Mouse (Mus musculus) cerebellum, adult 2 months (tissue): ENCODE results near the gene Calhm3. TPM values are rescaled to one million over a fixed set of nuclear protein-coding genes. Genes with fewer than 3 reads are reported as not detected.

Experiments used
- DNase-seq, 2 experiments: peaks; one replicate each; pipeline ENCODE4 v3.0.0; 2021
- H3K27ac ChIP-seq: fragments of 200-500 bp; 2 replicates; pipeline ENCODE4 v1.5.1; 2012; ENCODE audit warnings: low read length, control low read depth, inconsistent platforms; ENCODE audit not compliant: insufficient read depth
- H3K27me3 ChIP-seq: fragments of 200-500 bp; 2 replicates; pipeline ENCODE4 v1.6.1; 2012; ENCODE audit warnings: inconsistent platforms, mild to moderate bottlenecking, low read length, moderate library complexity; ENCODE audit not compliant: control insufficient read depth, insufficient read depth
- H3K4me1 ChIP-seq: fragments of 200-500 bp; 2 replicates; pipeline ENCODE4 v1.6.1; 2011; ENCODE audit warnings: low read length; ENCODE audit not compliant: control insufficient read depth, insufficient read depth
- H3K4me3 ChIP-seq: fragments of 200-500 bp; replicated peaks from 2 replicates; pipeline ENCODE3; 2011; ENCODE audit warnings: mild to moderate bottlenecking, low read depth, low read length, control low read depth; ENCODE audit not compliant: insufficient read depth
- CTCF ChIP-seq: fragments of 200-500 bp; IDR thresholded peaks from 2 replicates; pipeline ENCODE4 v1.5.1; 2011; ENCODE audit warnings: low read depth, mild to moderate bottlenecking, control low read depth, low read length, moderate library complexity, borderline replicate concordance; ENCODE audit not compliant: insufficient read depth
- POLR2A ChIP-seq: fragments of 200-500 bp; IDR thresholded peaks from 2 replicates; pipeline ENCODE4 v1.6.1; 2011; ENCODE audit warnings: low read length, control low read depth, borderline replicate concordance; ENCODE audit not compliant: insufficient read depth
- whole genome bisulfite sequencing: fragments of 180-500 bp; shearing (Covaris S2); methylation state at CpG from one replicate; pipeline ENCODE4 v1.1.7; 2018; 5-methylcytosine and 5-hydroxymethylcytosine counted together
- polyA plus RNA-seq: library from polyadenylated mRNA; depleted of rRNA; stranded (reverse); fragments of >200 nt; gene quantifications from 2 replicates; pipeline ENCODE4 v1.2.3, GENCODE M21; 2012

Gene Calhm3
- polyA plus RNA-seq, 1 experiment, result not detected

DNA sequence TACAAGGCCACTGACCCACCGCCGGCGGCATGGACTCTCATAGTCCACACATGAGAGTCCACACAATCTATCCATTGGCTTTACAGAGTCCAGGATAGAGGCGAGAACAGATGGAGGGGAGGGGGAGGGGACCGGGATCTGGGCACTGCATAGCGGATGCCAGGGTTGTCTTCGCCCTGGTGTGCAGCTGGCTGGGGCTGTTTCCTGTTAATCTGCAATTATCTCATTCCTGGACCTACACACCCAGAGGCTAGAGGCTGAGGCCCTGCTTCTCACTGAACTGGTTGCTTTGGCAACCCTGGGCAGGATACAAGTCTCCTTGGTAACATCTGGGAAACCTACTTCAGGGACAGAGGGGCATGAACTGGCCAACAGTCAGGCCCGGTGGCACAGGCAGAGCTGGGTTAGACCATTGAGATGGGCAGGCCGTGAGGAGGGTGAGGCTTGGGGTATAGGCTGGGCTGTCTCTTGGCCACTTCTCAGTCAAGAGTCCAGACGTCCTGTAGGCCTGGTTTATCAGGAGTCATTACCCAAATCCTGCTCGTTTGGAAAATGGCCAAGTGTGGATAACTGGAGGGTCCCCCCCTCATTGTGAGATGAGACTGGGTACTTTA, 31.1 kb upstream of the Calhm3 start:
- no peak overlapping the region for H3K4me3 ChIP-seq
- peak overlapping the region; percentile 91 for H3K27ac ChIP-seq
- peaks cover 52% of the 10 kb centered on the region for H3K4me1 ChIP-seq
- peak; percentile 63 to 81 for DNase-seq
- H3K27me3 ChIP-seq, result no peaks in the 10 kb centered on the region
- no peak for TF ChIP-seq POLR2A
- TF ChIP-seq CTCF, result no peak
- 11% methylated on average over 11 of the region's 11 CpGs for WGBS

DNA sequence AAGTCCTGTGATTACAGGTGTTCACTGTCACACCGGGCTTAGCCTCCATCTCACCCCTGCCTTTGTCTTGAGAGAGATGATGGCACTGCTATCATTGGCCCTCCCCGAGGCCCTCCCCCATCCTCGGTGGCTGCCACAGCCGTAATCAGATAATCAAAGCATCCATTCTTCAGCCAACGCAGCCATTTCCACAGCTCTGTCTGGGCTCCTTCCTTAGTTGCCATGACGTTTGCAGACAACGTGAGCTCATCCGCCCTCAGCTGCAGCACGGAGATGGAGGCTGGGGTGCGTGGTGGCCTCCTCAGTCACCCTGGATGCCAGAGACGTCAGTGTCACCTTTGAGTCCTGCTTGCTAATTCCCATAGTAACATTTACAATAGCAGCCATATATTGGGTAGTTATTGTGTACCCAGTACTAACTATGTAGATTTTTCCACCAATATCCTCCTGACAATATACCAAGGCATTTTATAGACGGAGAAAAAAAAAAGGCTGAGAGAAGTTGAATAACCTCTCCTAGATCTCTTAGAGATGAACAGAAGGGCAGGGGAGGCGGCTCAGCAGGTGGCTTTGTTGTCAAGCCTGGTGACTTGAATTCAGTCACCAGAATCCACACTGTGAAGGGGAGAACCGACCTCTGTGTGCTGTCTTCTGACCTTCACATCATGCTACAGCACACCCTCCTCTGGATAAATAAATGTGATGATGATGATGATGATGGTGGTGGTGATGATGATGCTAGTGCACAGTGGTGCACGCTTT, 29.1 kb upstream of the Calhm3 start:
- H3K27ac ChIP-seq, result peak overlapping the region; percentile 30
- peaks cover 45% of the 10 kb centered on the region for H3K4me1 ChIP-seq
- H3K27me3 ChIP-seq, result no peaks in the 10 kb centered on the region
- 27% methylated on average over 15 of the region's 15 CpGs for WGBS
- no peak for TF ChIP-seq CTCF
- no peak for TF ChIP-seq POLR2A
- peak in 1 of 2 experiments; percentile 63 for DNase-seq
- no peak overlapping the region for H3K4me3 ChIP-seq

DNA sequence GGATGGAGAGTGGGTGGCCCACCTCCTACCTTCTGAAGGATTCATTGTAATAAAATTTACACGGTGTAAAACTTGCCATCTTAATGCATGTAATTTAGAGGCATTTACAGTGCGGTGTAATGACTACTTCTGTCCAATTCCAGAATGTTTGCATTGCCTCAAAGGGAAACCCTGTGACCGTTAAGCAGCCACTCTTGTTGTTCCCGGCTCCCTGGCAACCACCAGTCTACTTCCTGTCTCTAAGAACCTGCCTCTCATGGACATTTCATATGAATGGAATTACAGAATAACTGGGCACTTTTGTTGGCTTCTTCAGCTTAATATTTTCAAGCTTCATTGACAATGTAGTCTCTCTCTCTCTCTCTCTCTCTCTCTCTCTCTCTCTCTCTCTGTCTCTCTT, 27.2 kb upstream of the Calhm3 start:
- no peak overlapping the region for H3K27ac ChIP-seq
- no peak for TF ChIP-seq POLR2A
- no peak for TF ChIP-seq CTCF
- H3K27me3 ChIP-seq, result no peaks in the 10 kb centered on the region
- 64% methylated on average over 4 of the region's 4 CpGs for WGBS
- no peak overlapping the region for H3K4me3 ChIP-seq
- DNase-seq, result peak in 1 of 2 experiments; percentile 3
- peaks cover 38% of the 10 kb centered on the region for H3K4me1 ChIP-seq

DNA sequence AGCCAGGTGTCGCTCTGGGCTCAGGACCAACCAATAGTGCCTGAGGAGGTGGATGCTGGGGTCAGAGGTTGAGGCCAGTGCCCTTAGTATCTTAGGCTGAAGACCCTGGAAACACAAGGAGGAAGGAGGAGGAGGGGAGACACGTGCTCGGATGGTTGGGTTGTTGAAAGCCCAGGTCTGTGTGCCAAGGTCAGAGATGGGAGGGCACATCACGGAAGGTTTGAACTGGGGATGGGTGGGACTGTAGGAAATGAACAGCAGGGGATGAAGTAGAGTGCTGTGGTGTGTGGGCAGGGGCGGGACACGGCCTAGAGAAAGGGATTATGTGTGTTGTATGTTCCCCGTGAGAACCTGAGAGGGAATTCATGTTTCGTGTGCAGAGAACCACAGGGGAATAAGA, 26.7 kb upstream of the Calhm3 start:
- Histone ChIP-seq H3K4me3 (no peak overlapping the region), H3K27ac (0 out of 2 replicates have a peak overlapping the region, but pooled peaks have one; percentile 19), H3K27me3 (no peaks in the 10 kb centered on the region), H3K4me1 (peaks cover 33% of the 10 kb centered on the region)
- WGBS, result 58% methylated on average over 8 of the region's 8 CpGs
- TF ChIP-seq POLR2A, result no peak
- no peak for TF ChIP-seq CTCF
- peak; percentile 16 to 20 for DNase-seq

- Histone ChIP-seq H3K27ac (peak overlapping the region; percentile 30), H3K4me1 (peaks cover 7% of the 10 kb centered on the region), H3K4me3 (peak overlapping the region; percentile 92), H3K27me3 (no peaks in the 10 kb centered on the region)
- DNase-seq, result peak in 1 of 2 experiments; percentile 55
- WGBS, result 11% methylated on average over 8 of the region's 8 CpGs
- TF ChIP-seq POLR2A (no peak), CTCF (no peak)
These were observed 22.4 kb upstream of the Calhm3 start for GRCm38 (mm10) chr19:47180011-47180410.

GRCm38 (mm10) chr19:47179272-47179809, 21.8 kb upstream of the Calhm3 start:
- H3K4me3 ChIP-seq, result peak overlapping the region; percentile 92
- DNase-seq, result peak; percentile 76 to 77
- H3K27me3 ChIP-seq, result no peaks in the 10 kb centered on the region
- peaks cover 6% of the 10 kb centered on the region for H3K4me1 ChIP-seq
- TF ChIP-seq CTCF, result no peak
- TF ChIP-seq POLR2A, result peak; percentile 29; the same call in 1 of the 2 replicates
- WGBS, result under 1% methylated on average over 42 of the region's 42 CpGs
- H3K27ac ChIP-seq, result peak overlapping the region; percentile 30

DNA sequence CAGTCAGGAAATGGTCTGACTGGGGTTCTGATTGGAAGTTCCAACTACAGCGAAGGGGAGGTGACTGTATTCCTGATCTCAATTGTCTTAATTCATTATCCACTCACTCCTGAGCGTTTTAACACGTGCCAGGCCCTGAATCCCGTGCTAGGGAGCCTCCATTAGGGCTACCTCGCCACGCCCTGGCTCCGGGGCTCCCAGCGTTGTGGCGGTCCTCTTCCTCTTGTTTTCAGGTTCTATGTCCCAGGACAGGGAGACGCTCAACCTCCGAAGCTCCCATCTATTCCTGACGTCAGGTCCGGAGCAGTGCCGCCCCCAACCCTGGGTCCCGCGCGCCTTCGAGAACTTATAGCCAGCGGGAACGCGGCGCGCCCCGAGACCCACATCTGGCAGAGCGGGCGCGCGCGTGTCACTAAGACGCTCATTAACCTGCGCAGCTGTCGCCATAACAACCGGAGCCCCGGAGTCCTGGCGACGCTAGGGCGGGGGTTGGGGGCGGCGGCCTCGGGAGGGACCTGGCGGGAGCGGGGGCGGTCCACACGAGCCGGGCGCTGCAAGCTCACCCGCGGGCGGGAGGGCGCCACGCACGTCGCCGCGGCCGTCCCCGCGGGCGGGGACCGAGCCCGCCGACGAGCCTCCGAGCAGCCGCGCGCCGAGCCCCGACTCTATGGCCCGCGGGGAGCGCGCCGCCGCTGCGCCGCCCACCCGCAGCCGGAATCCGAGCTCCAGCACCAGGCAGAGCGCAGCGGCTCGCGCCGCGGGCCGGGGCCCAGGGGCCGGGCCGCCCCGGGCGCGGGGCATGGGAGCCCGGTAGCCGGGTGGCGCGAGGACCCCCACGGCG, 21.1 kb upstream of the Calhm3 start, which contains the start of gene Neurl1a:
Neurl1a (plus strand) TSS at position 390 of the 841 bp plus-strand sequence.
- Histone ChIP-seq H3K4me1 (peaks cover 2% of the 10 kb centered on the region; the same call in 1 of the 2 replicates), H3K27me3 (no peaks in the 10 kb centered on the region), H3K4me3 (peak within 1 kb of the TSS; percentile 92), H3K27ac (peak within 1 kb of the TSS; percentile 58)
- WGBS, result under 1% methylated on average over 96 of the region's 98 CpGs
- TF ChIP-seq CTCF (no peak), POLR2A (no peak)
- peak; percentile 77 for DNase-seq
